Mouse (Mus musculus): ENCODE results near the gene Erbb2. TPM values are rescaled to one million over a fixed set of nuclear protein-coding genes. Genes with fewer than 3 reads are reported as not detected.

Erbb2 gene
- total RNA-seq, 2 experiments from 2014 or later, result 1.8 to 2.9 TPM

DNA sequence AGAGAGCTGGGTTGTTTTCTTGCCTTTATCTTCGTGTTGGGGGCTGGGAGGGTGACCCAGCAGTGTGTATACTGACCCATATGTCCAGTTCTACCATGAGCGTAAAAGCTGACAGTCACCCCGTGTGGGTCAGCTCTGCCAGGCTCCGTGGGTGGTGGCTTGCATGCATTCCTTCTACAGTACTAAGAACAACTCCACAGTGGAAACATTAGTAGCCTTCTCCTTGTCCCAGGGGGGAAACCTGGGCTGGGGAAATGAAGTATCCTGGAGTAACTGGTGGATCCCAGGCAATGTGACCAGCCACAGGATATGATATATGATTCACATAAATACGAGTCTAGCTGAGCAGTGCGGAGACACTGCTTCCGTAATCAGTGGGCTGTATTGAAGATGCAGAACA is 1.5 kb downstream of the Erbb2 start:
- DNase-seq, result no peak
- intact Hi-C loops (cut with DNase I), result no loop called here

GRCm38 (mm10) chr11:98414162-98414561 is 1.9 kb downstream of the Erbb2 start:
- no peak for DNase-seq
- intact Hi-C loops (cut with DNase I), result no loop called here

DNA sequence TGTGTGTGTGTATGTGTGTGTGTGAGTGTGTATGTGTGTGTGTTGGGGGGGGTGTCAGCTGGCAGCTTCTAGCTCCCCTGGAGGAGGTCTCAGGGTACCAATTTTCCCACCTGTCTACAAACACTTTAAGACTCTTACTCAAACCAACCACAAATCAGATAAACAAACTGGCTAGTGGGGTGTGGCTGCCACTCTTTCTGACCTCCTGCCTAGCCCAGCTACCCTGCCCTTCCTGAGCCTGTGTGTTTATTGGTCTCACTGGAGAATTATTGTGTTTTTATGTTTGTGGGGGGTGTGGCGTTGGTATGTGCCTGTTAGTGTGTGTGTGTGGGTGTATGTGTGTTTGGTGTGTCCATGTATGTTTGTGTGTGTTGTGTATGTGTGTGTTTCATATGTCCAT is 4.8 kb downstream of the Erbb2 start:
- intact Hi-C loops (cut with DNase I), result no loop called here
- no peak for DNase-seq

- intact Hi-C loops (cut with DNase I), result no loop called here
Observed at GRCm38 (mm10) chr11:98418273-98418672, 6.0 kb downstream of the Erbb2 start.

DNA sequence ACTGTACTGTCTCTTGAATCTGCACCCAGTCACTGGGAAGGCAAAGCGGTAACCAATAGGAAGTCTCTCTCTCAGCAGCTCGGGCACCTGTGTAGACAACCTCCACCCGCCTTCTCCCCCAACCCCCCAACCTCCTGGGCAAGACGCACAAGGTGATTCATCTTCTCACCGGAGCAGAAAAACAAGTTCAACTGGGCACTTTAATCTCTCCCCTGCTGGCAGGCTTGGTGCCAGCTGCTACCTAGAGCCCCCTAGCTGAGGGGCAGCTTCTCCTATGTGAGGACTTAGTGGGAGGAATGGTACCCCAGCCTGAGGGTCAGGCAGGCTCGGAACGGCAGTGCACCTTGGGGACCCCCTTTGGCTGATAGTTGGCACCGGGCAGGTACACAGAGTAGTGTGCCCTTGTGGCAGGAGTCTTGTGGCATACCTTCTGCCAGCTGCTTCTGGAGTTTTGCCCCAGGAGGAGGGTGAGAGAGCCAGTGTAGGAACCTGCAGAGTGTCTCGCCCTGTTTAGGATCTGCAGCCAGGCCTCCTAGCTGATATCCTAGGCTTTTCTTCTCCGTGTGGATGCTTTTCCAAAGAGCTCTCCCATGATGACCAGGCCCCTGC is 6.8 kb downstream of the Erbb2 start:
- intact Hi-C loops (cut with DNase I), result no loop called here
- DNase-seq, result peak in 1 of 2 experiments; percentile 11

More at GRCm38 (mm10) chr11:98418273-98418672, 6.0 kb downstream of the Erbb2 start:
- DNase-seq, result no peak

- intact Hi-C loops (cut with DNase I), result no loop called here
- no peak for DNase-seq
Observed at GRCm38 (mm10) chr11:98426592-98426991, 14.3 kb downstream of the Erbb2 start.

- DNase-seq, result no peak
- intact Hi-C loops (cut with DNase I), result no loop called here
Observed at GRCm38 (mm10) chr11:98428436-98428835, 16.2 kb downstream of the Erbb2 start.

GRCm38 (mm10) chr11:98431743-98432502 is 19.7 kb downstream of the Erbb2 start:
- intact Hi-C loops (cut with DNase I), result no loop called here
- no peak for DNase-seq

- no peak for DNase-seq
- intact Hi-C loops (cut with DNase I), result loop anchor here (5.0 kb wide), 1 partner anchor 168 kb away; no protein-coding TSS in a partner anchor
Observed at GRCm38 (mm10) chr11:98435723-98436122, 23.5 kb downstream of the Erbb2 start.

DNA sequence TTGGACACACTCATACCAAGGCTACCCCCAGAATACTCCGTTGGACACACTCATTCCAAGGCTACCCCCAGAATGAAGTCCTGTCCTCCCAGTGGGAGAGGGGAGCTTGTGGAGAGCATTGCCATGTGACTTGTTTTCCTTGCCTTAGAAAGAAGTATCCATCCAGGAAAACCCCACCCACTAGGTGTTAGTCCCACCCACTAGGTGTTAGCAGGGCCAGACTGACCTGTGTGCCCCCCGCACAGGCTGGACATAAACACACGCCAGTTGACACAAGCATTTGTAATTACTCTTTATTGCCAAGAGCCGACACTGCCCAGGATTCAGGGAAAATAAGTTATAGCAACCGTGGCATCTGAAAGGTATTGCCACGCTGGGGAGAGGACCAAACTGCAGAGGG is 25.2 kb downstream of the Erbb2 start:
- DNase-seq, result no peak
- intact Hi-C loops (cut with DNase I), result loop anchor here (5.0 kb wide), 1 partner anchor 170 kb away; no protein-coding TSS in a partner anchor

DNA sequence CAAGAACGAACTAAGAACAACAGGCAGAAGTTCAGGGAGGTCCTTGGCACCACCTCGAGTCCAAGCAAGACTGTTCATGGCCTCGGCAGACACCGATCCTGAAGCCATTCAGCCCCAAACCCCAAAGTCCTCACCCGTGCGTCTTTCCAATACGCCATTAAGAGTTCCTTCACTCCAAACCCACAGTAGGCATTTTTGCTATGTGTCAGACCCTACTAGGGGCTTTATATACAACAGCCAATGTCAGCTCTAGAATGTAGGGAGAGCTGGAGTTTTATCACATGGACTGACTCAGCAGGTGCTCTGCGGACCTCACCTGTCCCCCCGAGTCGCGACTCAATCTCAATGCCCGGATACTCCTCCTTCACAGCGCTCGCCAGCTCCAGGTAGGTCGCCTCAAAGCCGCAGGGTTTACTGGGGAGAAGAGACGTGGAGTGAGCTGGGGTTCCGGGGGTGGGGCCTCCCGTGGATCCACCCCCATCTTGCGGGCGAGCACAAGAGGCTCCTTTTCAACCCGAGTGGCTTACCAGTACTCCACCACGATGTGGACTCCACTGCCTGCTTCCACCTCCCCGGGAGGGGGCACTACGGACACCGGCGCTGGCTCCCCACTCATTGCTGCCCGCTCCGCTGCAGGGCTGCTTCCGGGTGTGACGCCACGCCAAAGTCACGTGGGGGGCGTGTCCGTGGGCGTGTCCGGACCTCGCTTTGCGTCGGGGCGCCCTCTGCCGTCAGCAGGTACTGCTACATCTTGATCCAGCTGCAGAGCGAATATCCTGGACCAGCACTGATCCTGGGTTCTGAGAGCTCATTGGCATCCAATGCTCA is 26.3 kb downstream of the Erbb2 start, which contains the start of gene Mien1:
Mien1 (minus strand) TSS at position 661 of the 828 bp plus-strand sequence.
- intact Hi-C loops (cut with DNase I), result loop anchor here (5.0 kb wide), 1 partner anchor 171 kb away; no protein-coding TSS in a partner anchor
- peak; percentile 94 to 97 for DNase-seq

DNA sequence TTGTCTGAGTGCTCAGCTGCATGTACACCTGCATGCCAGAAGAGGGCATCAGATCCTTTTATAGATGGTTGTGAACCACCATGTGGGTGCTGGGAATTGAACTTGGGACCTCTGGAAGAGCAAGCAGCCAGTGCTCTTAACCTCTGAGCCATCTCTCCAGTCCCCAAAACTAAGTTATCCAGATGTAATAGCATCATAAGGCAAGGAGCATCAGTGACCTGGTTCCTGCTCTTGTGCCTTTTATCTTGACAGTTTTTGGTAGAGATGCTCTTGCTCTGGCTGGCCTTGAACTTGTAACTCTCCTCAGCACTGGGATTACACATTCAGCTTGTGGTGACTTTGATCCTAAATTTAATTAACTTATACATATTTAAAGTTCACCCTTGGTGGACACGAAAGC is 31.4 kb downstream of the Erbb2 start:
- no peak for DNase-seq
- intact Hi-C loops (cut with DNase I), result no loop called here

DNA sequence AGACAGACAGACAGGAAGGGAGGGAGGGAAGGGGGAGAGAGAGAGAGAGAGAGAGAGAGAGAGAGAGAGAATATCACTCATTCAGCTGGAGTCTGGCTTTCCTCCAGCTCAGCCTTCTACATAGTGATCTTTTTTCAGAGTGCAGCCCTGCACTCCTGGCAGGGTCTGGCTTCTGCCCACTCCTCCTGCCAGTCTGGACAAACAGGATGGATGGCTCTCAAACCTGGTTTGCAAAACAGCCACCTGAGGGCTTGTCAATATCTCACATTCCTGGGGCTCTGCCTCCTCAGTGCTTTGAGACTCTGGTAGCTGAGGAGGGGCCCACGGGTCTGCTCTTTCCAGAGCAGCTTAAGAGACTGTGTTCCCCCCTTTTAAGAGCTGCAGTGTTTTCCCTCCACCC is 33.0 kb downstream of the Erbb2 start:
- intact Hi-C loops (cut with DNase I), result no loop called here
- no peak for DNase-seq

DNA sequence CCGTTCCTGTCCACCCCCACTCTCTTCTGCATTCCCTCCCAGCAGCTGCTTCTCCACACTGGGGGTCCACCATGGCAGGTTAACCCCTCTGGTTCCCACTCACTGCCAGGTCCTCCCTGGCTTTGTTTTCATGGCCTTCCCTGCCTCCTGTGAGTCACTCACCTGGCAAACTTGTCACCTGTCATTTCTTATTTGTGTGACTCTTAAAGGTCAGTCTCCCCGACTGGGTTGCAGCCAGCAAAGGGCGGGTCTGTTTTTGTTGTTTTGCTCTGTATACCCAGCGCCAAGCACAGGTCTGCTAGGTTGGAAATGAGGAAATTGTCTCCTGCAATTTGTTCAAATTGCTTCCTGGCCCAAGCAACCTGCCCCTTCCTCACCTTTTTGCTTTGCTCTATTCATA is 33.4 kb downstream of the Erbb2 start:
- DNase-seq, result no peak
- intact Hi-C loops (cut with DNase I), result no loop called here

DNA sequence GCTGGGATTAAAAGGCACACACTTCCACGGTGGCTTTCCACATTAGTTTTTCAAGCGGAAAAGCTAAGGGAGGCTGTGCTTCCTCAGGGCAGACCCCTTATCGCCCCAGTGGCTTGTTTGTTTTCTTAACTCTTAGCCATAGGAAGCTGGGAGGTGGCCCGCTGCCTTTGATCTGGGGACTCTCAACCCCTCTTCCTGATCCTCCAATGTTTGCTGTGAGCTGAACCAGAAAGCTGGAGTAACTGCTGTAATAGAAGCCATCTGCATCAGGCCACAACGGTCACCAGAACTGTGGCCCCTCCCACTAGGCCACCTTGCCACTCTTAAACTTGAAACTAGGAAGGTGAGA is 33.9 kb downstream of the Erbb2 start, which contains the start of gene Grb7:
Grb7 (plus strand) TSS at position 182 of the 349 bp plus-strand sequence.
- no peak for DNase-seq
- intact Hi-C loops (cut with DNase I), result no loop called here

DNA sequence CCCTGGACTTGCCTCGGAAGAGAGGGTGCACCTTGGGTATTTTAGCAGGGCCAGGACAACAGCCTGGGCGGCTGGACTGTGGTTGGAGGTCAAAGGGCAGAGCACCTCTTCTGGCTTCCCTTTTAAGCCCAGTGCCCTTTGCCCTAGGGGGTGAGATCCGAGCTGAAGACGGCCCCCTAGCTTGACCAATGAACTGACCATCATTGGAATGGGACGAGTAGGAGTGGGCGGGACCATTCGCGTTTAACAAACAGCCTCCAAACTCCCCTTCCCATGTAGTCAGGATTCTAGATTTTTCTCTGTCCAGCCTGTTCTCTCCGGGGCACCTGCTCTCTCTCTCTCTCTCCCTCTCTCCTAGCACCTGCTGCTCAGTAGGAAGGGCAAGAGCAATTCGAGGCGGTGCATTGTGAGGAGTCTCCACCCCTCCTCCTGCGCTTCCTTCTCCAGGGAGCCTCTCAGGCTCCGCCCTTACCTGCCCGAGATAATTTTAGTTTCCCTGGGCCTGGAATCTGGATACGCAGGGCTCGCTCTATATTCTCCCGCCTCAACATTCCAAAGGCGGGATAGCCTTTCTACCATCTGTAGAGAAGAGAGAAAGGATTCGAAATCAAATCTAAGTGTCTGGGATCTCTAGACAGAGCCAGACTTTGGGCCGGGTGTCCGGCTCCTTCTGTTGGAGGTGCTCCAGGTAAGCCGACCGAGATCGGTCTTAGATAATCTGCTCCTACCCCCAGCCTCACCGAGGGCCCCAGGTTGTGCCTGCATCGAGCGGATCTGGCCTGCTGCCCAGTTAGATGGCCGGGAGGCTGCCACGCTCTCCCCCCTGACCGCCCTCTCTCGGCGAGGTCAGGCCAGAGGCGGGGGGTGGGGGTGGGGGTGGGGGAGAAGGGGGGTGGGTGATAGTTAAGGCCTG is 34.5 kb downstream of the Erbb2 start:
- intact Hi-C loops (cut with DNase I), result no loop called here
- no peak for DNase-seq

DNA sequence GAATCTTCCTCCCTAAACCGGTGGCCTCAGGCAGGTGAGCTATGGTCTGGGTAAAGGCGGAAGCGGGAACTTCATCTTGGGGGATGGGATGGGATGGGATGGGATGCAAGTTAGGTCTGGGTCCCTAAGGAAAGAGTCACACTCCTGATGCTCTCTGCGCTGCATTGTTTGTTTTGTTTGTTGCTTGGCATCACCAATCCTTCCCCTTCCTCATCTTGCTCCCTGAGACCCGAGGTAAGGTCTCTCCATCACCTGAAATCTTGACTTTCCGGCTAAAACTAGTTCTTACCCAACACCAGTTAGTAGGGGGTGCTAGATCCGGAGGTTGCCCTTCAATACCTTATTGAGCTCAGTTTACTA is 35.2 kb downstream of the Erbb2 start:
- no peak for DNase-seq
- intact Hi-C loops (cut with DNase I), result no loop called here

DNA sequence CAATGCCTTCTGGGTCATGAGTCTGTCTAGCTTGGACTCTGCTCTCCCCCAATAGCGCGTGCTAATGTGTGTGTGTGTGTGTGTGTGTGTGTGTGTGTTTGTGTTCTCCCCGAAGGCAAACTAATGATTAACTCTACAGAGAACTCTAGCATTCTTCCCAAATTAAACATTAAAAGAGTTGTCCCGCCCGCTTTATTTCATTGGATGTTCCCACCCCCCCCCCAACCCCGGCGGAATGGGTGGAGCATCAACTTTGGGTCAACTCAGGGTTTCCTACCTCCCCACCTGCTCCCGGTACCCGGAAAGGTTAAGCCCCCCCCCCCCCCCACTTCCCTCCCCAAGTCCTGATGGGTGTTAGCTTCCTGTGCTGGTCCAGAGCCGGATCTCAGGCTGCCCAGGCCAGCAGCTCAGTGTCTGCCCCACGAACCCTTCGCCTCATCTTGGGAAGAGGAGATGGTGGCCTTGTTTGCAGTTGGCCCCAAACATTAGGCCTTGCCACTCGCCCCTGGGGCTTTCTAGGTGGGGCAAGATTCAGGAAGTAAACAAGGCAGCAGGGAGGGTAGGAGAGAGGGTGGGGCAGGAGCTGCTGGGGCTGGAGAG is 36.0 kb downstream of the Erbb2 start:
- intact Hi-C loops (cut with DNase I), result no loop called here
- DNase-seq, result no peak

GRCm38 (mm10) chr11:98449419-98449818 is 37.1 kb downstream of the Erbb2 start:
- intact Hi-C loops (cut with DNase I), result no loop called here
- no peak for DNase-seq

Data from gastrocnemius, postnatal 36 days (tissue).